Mouse (Mus musculus): ENCODE data around the gene 4930432K21Rik.

Gene 4930432K21Rik

DNA sequence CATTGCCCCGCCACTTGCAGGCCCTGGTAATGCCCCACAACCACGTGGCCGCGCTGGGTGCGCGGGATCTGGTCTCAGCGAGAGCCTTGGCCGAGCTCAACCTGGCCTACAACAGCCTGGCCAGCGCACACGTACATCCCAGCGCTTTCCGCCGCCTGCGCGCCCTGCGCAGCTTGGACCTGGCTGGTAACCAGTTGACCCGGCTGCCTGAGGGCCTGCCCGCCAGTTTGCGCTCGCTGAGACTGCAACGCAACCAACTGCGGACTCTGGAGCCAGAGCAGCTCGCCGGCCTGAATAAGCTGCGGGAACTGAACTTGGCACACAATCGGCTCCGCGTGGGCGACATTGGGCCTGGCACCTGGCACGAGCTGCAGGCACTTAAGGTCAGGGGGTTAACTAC lies 17.0 kb upstream of the 4930432K21Rik start:
- TF ChIP-seq GATA4 (IDR thresholded peaks at IDR 0.05; ENCODE audit: insufficient replicate concordance, low read length): no peak

- no peak for TF ChIP-seq GATA4 (IDR thresholded peaks at IDR 0.05; ENCODE audit: insufficient replicate concordance, low read length)
Measured at GRCm38 (mm10) chr8:84132225-84132624, 15.6 kb upstream of the 4930432K21Rik start.

DNA sequence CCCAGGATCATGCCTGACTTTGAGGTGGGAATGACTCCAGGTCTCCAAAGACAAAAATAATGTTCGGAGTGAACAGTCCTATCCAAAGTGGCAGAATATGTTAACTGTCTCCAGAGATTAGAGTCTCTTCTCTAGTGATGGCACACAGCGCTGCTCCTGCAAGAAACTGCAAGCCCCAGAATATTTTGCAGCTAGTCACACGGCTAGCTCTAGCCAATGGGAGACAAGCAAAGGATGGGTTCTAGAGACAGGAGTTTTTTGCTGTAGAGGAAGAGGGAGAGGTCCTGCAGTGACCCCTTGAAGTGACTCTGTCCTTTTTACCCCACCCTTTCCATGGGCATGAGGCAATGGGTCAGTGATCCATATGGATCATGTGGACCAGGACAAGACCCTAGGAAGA lies 10.0 kb upstream of the 4930432K21Rik start:
- no peak for TF ChIP-seq GATA4 (IDR thresholded peaks at IDR 0.05; ENCODE audit: insufficient replicate concordance, low read length)

- TF ChIP-seq GATA4 (IDR thresholded peaks at IDR 0.05; ENCODE audit: insufficient replicate concordance, low read length): no peak
Measured at GRCm38 (mm10) chr8:84140838-84141237, 7.0 kb upstream of the 4930432K21Rik start.

DNA sequence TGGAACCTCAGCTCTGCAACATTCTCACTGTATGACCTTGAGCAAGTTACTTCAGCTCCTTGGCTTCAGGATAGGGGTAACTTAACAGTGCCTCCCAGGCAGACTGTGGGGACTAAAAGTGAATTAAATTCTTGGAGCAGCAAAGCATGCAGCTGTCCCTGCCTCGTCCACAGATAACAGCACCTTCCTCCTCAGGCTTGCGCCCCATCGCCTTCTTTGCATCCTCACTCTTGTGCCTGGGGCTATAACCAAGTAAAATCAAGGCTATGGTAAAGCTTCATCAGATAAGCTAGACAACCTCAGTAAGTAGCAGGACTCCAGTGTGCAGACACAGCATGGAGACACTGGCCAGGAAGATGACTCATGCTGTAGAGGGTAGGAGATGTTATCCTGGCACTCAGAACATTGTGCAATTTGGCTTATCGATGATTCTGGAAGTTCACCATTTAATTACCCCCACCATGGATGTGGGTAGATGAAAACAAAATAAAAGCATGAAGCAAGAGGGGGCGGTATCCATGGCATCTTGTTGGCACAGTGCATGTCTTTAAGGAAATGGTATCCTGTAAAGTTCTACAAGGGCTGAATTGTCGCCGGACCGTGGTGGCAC lies 3.1 kb upstream of the 4930432K21Rik start:
- TF ChIP-seq GATA4 (IDR thresholded peaks at IDR 0.05; ENCODE audit: insufficient replicate concordance, low read length): no peak

DNA sequence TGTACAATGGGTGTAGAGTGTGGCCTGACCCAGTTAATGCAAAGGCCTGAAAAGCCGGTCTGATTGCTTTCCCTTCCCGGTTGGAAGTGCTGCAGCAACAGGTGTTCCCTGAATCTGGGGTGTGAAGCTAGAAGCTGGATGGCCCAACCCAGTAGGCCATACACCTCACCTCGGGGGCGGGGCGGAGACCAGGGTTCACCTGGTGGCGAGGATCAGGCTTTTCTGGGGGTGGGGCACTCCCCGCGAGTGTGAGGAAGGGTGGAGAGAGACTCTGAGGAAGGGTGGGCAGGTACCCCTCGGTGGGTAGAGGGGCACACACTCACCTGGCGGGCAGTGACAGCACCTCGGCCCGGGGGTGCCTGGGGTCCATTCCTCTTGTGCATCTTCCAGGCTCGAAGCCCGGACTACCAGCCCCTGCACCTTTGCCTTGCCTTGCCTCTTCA lies 480 bp upstream of the 4930432K21Rik start:
- no peak for TF ChIP-seq GATA4 (IDR thresholded peaks at IDR 0.05; ENCODE audit: insufficient replicate concordance, low read length)

GRCm38 (mm10) chr8:84148531-84148850 lies 666 bp downstream of the 4930432K21Rik start:
- TF ChIP-seq GATA4 (IDR thresholded peaks at IDR 0.05; ENCODE audit: insufficient replicate concordance, low read length): no peak

DNA sequence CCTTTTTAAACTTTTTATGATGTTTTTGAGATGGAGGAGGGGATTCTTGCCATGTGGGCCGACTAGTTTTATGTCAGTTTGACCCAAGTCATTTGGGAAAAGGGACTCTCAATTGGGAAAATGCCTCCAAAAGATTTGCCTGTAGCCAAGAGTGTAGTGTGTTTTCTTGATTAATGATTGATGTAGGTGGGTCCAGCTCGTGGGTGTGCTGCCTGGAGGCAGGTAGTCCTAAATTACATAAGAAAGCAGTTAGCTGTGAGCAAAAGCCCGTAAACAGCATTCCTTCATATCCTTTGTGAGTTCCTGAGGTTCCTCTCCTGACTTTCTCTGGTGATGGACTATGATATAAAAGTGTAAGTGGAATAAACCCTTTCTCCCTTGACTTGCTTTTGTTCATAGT lies 1.4 kb downstream of the 4930432K21Rik start:
- TF ChIP-seq GATA4 (IDR thresholded peaks at IDR 0.05; ENCODE audit: insufficient replicate concordance, low read length): no peak

DNA sequence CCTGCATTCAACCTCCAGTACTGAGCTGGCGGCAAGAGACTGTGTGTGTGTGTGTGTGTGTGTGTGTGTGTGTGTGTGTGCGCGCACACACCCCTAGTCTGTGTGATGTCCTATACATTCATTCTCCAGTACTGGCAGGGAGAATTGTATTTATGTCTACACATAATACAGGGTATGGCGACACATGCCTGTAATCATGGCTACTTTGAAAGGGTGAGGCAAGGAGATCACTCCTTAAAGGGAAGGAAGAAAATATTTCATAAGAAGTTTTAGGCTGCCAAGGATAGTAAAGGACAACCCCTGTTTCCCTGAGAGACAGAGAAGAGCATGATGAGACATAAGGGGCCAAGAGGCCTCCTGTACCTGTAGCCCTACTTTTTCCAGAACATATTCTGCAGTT lies 9.8 kb downstream of the 4930432K21Rik start:
- TF ChIP-seq GATA4 (IDR thresholded peaks at IDR 0.05; ENCODE audit: insufficient replicate concordance, low read length): no peak

GRCm38 (mm10) chr8:84167696-84168095 lies 19.9 kb downstream of the 4930432K21Rik start:
- TF ChIP-seq GATA4 (IDR thresholded peaks at IDR 0.05; ENCODE audit: insufficient replicate concordance, low read length): no peak

GRCm38 (mm10) chr8:84170096-84170495 lies 22.3 kb downstream of the 4930432K21Rik start:
- no peak for TF ChIP-seq GATA4 (IDR thresholded peaks at IDR 0.05; ENCODE audit: insufficient replicate concordance, low read length)

DNA sequence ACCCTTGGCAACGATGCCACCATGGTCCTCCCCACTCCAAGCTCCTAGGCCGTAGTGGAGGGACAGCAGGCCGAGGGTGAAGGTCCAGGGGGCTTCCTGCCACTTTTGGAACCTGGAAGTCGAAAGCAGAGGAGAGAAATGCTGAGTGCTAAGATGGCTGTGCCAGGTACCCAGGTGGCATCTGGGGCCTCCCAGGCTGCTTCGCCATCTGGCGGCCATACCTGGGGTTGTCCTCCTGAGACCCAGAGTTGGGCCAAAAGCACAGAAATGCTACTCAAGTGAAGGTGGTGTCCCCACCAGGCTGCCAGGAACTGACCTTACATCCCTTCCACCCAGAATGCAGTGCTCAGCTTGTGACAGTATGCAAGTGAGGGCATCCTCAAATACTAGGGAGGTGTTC lies 26.0 kb downstream of the 4930432K21Rik start:
- no peak for TF ChIP-seq GATA4 (IDR thresholded peaks at IDR 0.05; ENCODE audit: insufficient replicate concordance, low read length)

GRCm38 (mm10) chr8:84176560-84176959 lies 28.7 kb downstream of the 4930432K21Rik start:
- TF ChIP-seq GATA4 (IDR thresholded peaks at IDR 0.05; ENCODE audit: insufficient replicate concordance, low read length): no peak

GRCm38 (mm10) chr8:84177405-84177804 lies 29.6 kb downstream of the 4930432K21Rik start:
- no peak for TF ChIP-seq GATA4 (IDR thresholded peaks at IDR 0.05; ENCODE audit: insufficient replicate concordance, low read length)

GRCm38 (mm10) chr8:84178592-84178991 lies 30.8 kb downstream of the 4930432K21Rik start:
- no peak for TF ChIP-seq GATA4 (IDR thresholded peaks at IDR 0.05; ENCODE audit: insufficient replicate concordance, low read length)

GRCm38 (mm10) chr8:84179946-84180345 lies 32.1 kb downstream of the 4930432K21Rik start:
- no peak for TF ChIP-seq GATA4 (IDR thresholded peaks at IDR 0.05; ENCODE audit: insufficient replicate concordance, low read length)

DNA sequence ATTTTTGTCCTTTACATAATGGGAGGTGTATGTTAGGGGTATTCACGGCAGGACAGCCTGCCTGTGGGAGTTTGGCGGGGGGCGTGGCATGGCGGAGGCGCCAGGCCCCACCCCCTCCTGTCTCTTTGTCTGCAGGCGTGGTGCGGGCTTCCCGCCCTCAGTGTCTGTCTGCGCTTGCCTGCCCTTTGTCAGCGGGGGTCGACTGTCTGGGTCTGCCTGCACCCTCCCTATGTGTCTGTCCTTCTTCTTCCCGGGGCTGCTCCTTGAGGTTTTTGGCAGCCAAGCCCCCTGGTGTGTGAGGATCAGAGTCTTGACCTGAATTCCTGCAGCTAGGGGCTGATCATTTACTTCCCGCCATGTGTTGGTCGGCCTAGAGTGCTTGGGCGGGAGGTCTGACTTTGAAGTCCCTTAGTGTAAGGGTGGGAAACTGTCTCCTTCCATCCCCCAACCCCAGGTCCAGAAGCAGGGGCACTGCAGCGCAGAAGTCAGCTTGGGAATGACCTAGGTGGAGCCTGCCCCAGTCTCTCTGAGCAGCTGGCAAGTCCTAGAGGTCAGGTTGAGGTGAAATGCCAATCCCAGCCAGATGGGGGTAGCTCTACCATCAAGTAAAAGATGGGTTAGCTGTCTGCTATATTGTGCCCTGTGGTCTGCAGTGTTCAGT lies 32.8 kb downstream of the 4930432K21Rik start:
- no peak for TF ChIP-seq GATA4 (IDR thresholded peaks at IDR 0.05; ENCODE audit: insufficient replicate concordance, low read length)
